Mouse (Mus musculus): ENCODE measurements at regions not wholly inside any gene's neighbourhood (a gene's known extent, or its start where the extent isn't known, plus 50 kb on each side); places are given as distances from the start of the nearest gene placed in this dataset.

DNA sequence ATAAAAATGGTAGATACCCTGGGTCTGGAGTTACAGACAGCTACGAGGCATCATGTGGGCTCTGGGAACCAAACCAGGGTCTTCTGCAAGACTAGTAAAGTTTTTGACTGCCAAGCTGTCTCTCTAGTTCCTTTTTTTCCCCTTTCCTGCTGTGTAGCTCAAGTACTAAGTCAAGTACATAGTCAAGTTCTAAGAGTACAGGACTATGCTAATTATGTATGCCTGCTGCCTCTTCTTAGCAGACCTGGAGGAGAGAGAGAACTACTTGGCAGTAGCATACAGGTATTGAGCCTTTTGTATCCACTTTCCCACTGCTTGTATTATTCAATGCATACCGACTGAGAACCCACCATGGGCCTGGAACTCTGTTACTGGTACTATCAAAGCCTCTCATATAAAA, 166.4 kb upstream of the Sel1l start:
- Histone ChIP-seq H3K27me3 (ENCODE audit: control insufficient read depth, insufficient read depth, low read length) (no peaks in the 10 kb centered on the region), H3K27ac (no peak overlapping the region), H3K4me3 (replicated peaks; ENCODE audit: low read length) (no peak overlapping the region), H3K9me3 (ENCODE audit: control insufficient read depth, low read length) (no peaks in the 10 kb centered on the region), H3K4me1 (replicated peaks; ENCODE audit: control insufficient read depth, insufficient read depth, low read length) (no peaks in the 10 kb centered on the region), H3K36me3 (replicated peaks; ENCODE audit: control insufficient read depth, insufficient read depth) (no peaks in the 10 kb centered on the region), H3K4me2 (replicated peaks) (no peak overlapping the region), H3K9ac (no peak overlapping the region)
- ATAC-seq (ENCODE audit: low FRiP score) (no peak), DNase-seq (ENCODE audit: low spot score) (no peak)
- WGBS, result 92% methylated on average over 2 of the region's 2 CpGs

- Histone ChIP-seq H3K4me1 (replicated peaks; ENCODE audit: control insufficient read depth, insufficient read depth, low read length) (no peaks in the 10 kb centered on the region), H3K36me3 (replicated peaks; ENCODE audit: control insufficient read depth, insufficient read depth) (no peaks in the 10 kb centered on the region), H3K9ac (no peak overlapping the region), H3K27me3 (ENCODE audit: control insufficient read depth, insufficient read depth, low read length) (no peaks in the 10 kb centered on the region), H3K27ac (no peak overlapping the region), H3K4me2 (replicated peaks) (no peak overlapping the region), H3K9me3 (ENCODE audit: control insufficient read depth, low read length) (no peaks in the 10 kb centered on the region), H3K4me3 (replicated peaks; ENCODE audit: low read length) (no peak overlapping the region)
- WGBS, result 89% methylated on average over 8 of the region's 8 CpGs
- DNase-seq (ENCODE audit: low spot score) (no peak), ATAC-seq (ENCODE audit: low FRiP score) (no peak)
Observed at GRCm38 (mm10) chr12:92013979-92014378, 165.0 kb upstream of the Sel1l start.

- no peak for ATAC-seq (ENCODE audit: low FRiP score)
- 10% methylated on average over 8 of the region's 8 CpGs for WGBS
Observed at GRCm38 (mm10) chr12:92013244-92013643, 164.3 kb upstream of the Sel1l start.

GRCm38 (mm10) chr12:92004391-92005094, 155.6 kb upstream of the Sel1l start:
- peak; percentile 55; the same call in 1 of the 2 replicates for ATAC-seq (ENCODE audit: low FRiP score)
- peak overlapping the region; percentile 21; the same call in 1 of the 2 replicates for H3K4me2 ChIP-seq (replicated peaks)
- H3K27ac ChIP-seq, result peak overlapping the region; percentile 30; the same call in 1 of the 2 replicates
- no peaks in the 10 kb centered on the region for H3K36me3 ChIP-seq (replicated peaks; ENCODE audit: control insufficient read depth, insufficient read depth)
- no peak overlapping the region for H3K9ac ChIP-seq
- no peaks in the 10 kb centered on the region for H3K9me3 ChIP-seq (ENCODE audit: control insufficient read depth, low read length)
- 40% methylated on average over 12 of the region's 12 CpGs for WGBS
- DNase-seq (ENCODE audit: low spot score), result peak; percentile 28
- H3K4me1 ChIP-seq (replicated peaks; ENCODE audit: control insufficient read depth, insufficient read depth, low read length), result 0 out of 2 replicates have a peak, but pooled peaks cover 10% of the 10 kb centered on the region
- H3K4me3 ChIP-seq (replicated peaks; ENCODE audit: low read length), result no peak overlapping the region
- H3K27me3 ChIP-seq (ENCODE audit: control insufficient read depth, insufficient read depth, low read length), result no peaks in the 10 kb centered on the region

More at GRCm38 (mm10) chr12:92013244-92013643, 164.3 kb upstream of the Sel1l start:
- H3K36me3 ChIP-seq (replicated peaks; ENCODE audit: control insufficient read depth, insufficient read depth), result no peaks in the 10 kb centered on the region
- H3K9me3 ChIP-seq (ENCODE audit: control insufficient read depth, low read length), result no peaks in the 10 kb centered on the region
- no peak overlapping the region for H3K4me2 ChIP-seq (replicated peaks)
- H3K9ac ChIP-seq, result no peak overlapping the region
- H3K4me3 ChIP-seq (replicated peaks; ENCODE audit: low read length), result no peak overlapping the region
- no peaks in the 10 kb centered on the region for H3K27me3 ChIP-seq (ENCODE audit: control insufficient read depth, insufficient read depth, low read length)
- peak; percentile 76 for DNase-seq (ENCODE audit: low spot score)
- H3K4me1 ChIP-seq (replicated peaks; ENCODE audit: control insufficient read depth, insufficient read depth, low read length), result no peaks in the 10 kb centered on the region
- H3K27ac ChIP-seq, result no peak overlapping the region

DNA sequence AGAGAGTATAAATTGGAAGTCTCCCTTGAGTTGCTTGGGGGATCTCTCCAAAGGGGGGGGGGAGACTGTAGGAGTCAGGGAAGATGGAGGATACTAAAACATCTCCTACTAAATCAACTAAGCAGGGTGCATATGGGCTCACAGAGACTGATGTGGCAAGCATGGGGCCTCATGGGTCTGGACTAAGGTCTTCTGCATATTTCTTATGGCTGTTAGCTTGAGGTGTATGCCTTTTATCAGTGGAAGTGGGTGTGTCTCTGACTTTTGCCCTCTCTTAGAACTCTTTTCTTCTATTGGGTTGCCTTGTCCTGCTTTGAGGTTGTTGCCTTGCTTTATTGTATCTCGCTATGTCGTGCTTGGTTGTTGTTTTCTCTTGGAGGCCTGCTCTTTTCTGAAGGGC, 150.1 kb upstream of the Sel1l start:
- Histone ChIP-seq H3K36me3 (replicated peaks; ENCODE audit: control insufficient read depth, insufficient read depth) (no peaks in the 10 kb centered on the region), H3K4me2 (replicated peaks) (no peak overlapping the region), H3K9me3 (ENCODE audit: control insufficient read depth, low read length) (no peaks in the 10 kb centered on the region), H3K4me1 (replicated peaks; ENCODE audit: control insufficient read depth, insufficient read depth, low read length) (no peaks in the 10 kb centered on the region), H3K27ac (no peak overlapping the region), H3K27me3 (ENCODE audit: control insufficient read depth, insufficient read depth, low read length) (no peaks in the 10 kb centered on the region), H3K9ac (no peak overlapping the region), H3K4me3 (replicated peaks; ENCODE audit: low read length) (no peak overlapping the region)
- DNase-seq (ENCODE audit: low spot score), result no peak
- ATAC-seq (ENCODE audit: low FRiP score), result no peak
- WGBS, result 80% methylated on average over 2 of the region's 2 CpGs

- Histone ChIP-seq H3K9me3 (ENCODE audit: control insufficient read depth, low read length) (no peaks in the 10 kb centered on the region), H3K4me2 (replicated peaks) (no peak overlapping the region), H3K27ac (no peak overlapping the region), H3K4me1 (replicated peaks; ENCODE audit: control insufficient read depth, insufficient read depth, low read length) (no peaks in the 10 kb centered on the region), H3K9ac (no peak overlapping the region), H3K36me3 (replicated peaks; ENCODE audit: control insufficient read depth, insufficient read depth) (no peaks in the 10 kb centered on the region), H3K27me3 (ENCODE audit: control insufficient read depth, insufficient read depth, low read length) (no peaks in the 10 kb centered on the region), H3K4me3 (replicated peaks; ENCODE audit: low read length) (no peak overlapping the region)
- DNase-seq (ENCODE audit: low spot score) (no peak), ATAC-seq (ENCODE audit: low FRiP score) (no peak)
- 67% methylated on average over 1 of the region's 1 CpGs for WGBS
Observed at GRCm38 (mm10) chr12:91997404-91997803, 148.4 kb upstream of the Sel1l start.

DNA sequence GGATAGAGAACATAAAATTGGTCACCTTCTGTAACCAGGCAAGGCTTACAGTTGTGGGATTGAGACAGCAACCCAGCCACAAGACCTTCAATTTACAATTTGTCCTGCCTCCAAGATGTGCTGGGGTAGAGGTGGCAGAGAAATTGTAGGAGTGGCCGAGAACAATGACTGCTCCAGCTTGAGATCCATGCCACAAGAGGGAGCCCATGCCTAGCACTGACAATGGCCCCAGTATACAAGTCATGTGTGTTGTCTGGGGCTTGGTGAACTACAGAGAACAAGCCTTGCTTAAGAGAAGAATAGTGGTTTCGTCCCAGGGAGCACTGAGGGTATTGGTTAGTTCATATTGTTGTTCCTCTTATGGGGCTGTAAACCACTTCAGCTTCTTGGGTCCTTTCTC, 146.6 kb upstream of the Sel1l start:
- Histone ChIP-seq H3K36me3 (replicated peaks; ENCODE audit: control insufficient read depth, insufficient read depth) (no peaks in the 10 kb centered on the region), H3K4me3 (replicated peaks; ENCODE audit: low read length) (no peak overlapping the region), H3K27ac (no peak overlapping the region), H3K9ac (no peak overlapping the region), H3K27me3 (ENCODE audit: control insufficient read depth, insufficient read depth, low read length) (no peaks in the 10 kb centered on the region), H3K4me1 (replicated peaks; ENCODE audit: control insufficient read depth, insufficient read depth, low read length) (no peaks in the 10 kb centered on the region), H3K4me2 (replicated peaks) (no peak overlapping the region), H3K9me3 (ENCODE audit: control insufficient read depth, low read length) (no peaks in the 10 kb centered on the region)
- ATAC-seq (ENCODE audit: low FRiP score), result no peak
- no peak for DNase-seq (ENCODE audit: low spot score)
- WGBS, result 77% methylated on average over 2 of the region's 2 CpGs

DNA sequence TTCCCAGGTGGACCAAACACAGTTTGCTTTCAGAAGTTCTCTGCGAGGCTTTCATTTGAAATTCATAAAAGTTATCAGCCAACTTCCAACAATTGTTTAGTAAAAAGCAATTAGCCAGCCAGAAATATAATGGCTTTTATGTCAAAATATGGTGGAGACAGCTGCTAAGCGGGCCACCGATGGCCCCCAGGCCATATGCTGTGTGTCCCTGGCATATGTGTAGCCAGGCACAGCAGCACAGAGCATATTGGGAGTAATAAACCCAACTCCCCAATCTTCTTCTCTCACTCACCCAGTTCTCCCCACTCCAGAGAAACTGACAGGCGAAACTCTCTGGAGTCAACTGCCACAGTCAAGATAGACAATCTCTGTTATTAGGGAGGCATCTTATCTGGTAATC, 137.5 kb upstream of the Sel1l start:
- H3K4me1 ChIP-seq (replicated peaks; ENCODE audit: control insufficient read depth, insufficient read depth, low read length), result no peaks in the 10 kb centered on the region
- no peaks in the 10 kb centered on the region for H3K9me3 ChIP-seq (ENCODE audit: control insufficient read depth, low read length)
- ATAC-seq (ENCODE audit: low FRiP score) (no peak), DNase-seq (ENCODE audit: low spot score) (no peak)
- WGBS, result 79% methylated on average over 4 of the region's 4 CpGs
- H3K4me3 ChIP-seq (replicated peaks; ENCODE audit: low read length), result no peak overlapping the region
- H3K27me3 ChIP-seq (ENCODE audit: control insufficient read depth, insufficient read depth, low read length), result no peaks in the 10 kb centered on the region
- H3K27ac ChIP-seq, result no peak overlapping the region
- no peaks in the 10 kb centered on the region for H3K36me3 ChIP-seq (replicated peaks; ENCODE audit: control insufficient read depth, insufficient read depth)
- no peak overlapping the region for H3K4me2 ChIP-seq (replicated peaks)
- no peak overlapping the region for H3K9ac ChIP-seq

GRCm38 (mm10) chr12:91980321-91980720, 131.4 kb upstream of the Sel1l start:
- Histone ChIP-seq H3K36me3 (replicated peaks; ENCODE audit: control insufficient read depth, insufficient read depth) (no peaks in the 10 kb centered on the region), H3K27me3 (ENCODE audit: control insufficient read depth, insufficient read depth, low read length) (no peaks in the 10 kb centered on the region), H3K4me2 (replicated peaks) (no peak overlapping the region), H3K27ac (no peak overlapping the region), H3K9me3 (ENCODE audit: control insufficient read depth, low read length) (no peaks in the 10 kb centered on the region), H3K4me1 (replicated peaks; ENCODE audit: control insufficient read depth, insufficient read depth, low read length) (peaks cover 10% of the 10 kb centered on the region; the same call in 1 of the 2 replicates), H3K9ac (no peak overlapping the region), H3K4me3 (replicated peaks; ENCODE audit: low read length) (no peak overlapping the region)
- WGBS, result 72% methylated on average over 7 of the region's 7 CpGs
- DNase-seq (ENCODE audit: low spot score), result no peak
- no peak for ATAC-seq (ENCODE audit: low FRiP score)

- H3K36me3 ChIP-seq (replicated peaks; ENCODE audit: control insufficient read depth, insufficient read depth), result no peaks in the 10 kb centered on the region
- no peak overlapping the region for H3K27ac ChIP-seq
- H3K4me2 ChIP-seq (replicated peaks), result no peak overlapping the region
- no peak overlapping the region for H3K9ac ChIP-seq
- no peak for DNase-seq (ENCODE audit: low spot score)
- ATAC-seq (ENCODE audit: low FRiP score), result no peak
- no peaks in the 10 kb centered on the region for H3K27me3 ChIP-seq (ENCODE audit: control insufficient read depth, insufficient read depth, low read length)
- no peaks in the 10 kb centered on the region for H3K4me1 ChIP-seq (replicated peaks; ENCODE audit: control insufficient read depth, insufficient read depth, low read length)
- H3K4me3 ChIP-seq (replicated peaks; ENCODE audit: low read length), result no peak overlapping the region
- WGBS, result 61% methylated on average over 1 of the region's 1 CpGs
- H3K9me3 ChIP-seq (ENCODE audit: control insufficient read depth, low read length), result no peaks in the 10 kb centered on the region
Observed at GRCm38 (mm10) chr12:91971045-91971444, 122.1 kb upstream of the Sel1l start.
